Mouse (Mus musculus) brain, embryonic 18.5 days (tissue): ENCODE measurements around the gene Rps7.

Source experiments
- DNase-seq: peaks from one replicate; pipeline ENCODE4 v3.0.0-alpha.2; 2012; ENCODE audit warnings: low read depth, low spot score

Gene Rps7

GRCm38 (mm10) chr12:28617297-28617696 lies 18.5 kb downstream of the Rps7 start:
- DNase-seq: no peak

GRCm38 (mm10) chr12:28614401-28614800 lies 21.4 kb downstream of the Rps7 start:
- DNase-seq: no peak

- DNase-seq: no peak
Observed at GRCm38 (mm10) chr12:28612391-28612790, 23.4 kb downstream of the Rps7 start.

- no peak for DNase-seq
Observed at GRCm38 (mm10) chr12:28607546-28608305, 28.0 kb downstream of the Rps7 start.

- no peak for DNase-seq
Observed at GRCm38 (mm10) chr12:28603494-28603893, 32.3 kb downstream of the Rps7 start.

- no peak for DNase-seq
Observed at GRCm38 (mm10) chr12:28602259-28602658, 33.5 kb downstream of the Rps7 start.

GRCm38 (mm10) chr12:28598526-28598991 lies 37.2 kb downstream of the Rps7 start:
- no peak for DNase-seq

GRCm38 (mm10) chr12:28598110-28598509 lies 37.6 kb downstream of the Rps7 start:
- DNase-seq: no peak

GRCm38 (mm10) chr12:28597699-28598098 lies 38.1 kb downstream of the Rps7 start:
- no peak for DNase-seq

- DNase-seq: no peak
Observed at GRCm38 (mm10) chr12:28596851-28597250, 38.9 kb downstream of the Rps7 start.

GRCm38 (mm10) chr12:28590428-28590827 lies 45.3 kb downstream of the Rps7 start:
- DNase-seq: no peak

- peak; percentile 79 for DNase-seq
Observed at GRCm38 (mm10) chr12:28589090-28589868, 46.5 kb downstream of the Rps7 start.

GRCm38 (mm10) chr12:28587949-28588348 lies 47.8 kb downstream of the Rps7 start:
- no peak for DNase-seq

GRCm38 (mm10) chr12:28584036-28584435 lies 51.7 kb downstream of the Rps7 start:
- DNase-seq: no peak

GRCm38 (mm10) chr12:28582423-28582822 lies 53.3 kb downstream of the Rps7 start, which contains the start of gene Allc:
TSS of gene Allc (minus strand) at chr12:28582523.
- no peak for DNase-seq
